Mouse (Mus musculus): ENCODE data around the gene Elmo3.

Gene Elmo3

GRCm38 (mm10) chr8:105354549-105354948 is 49.1 kb downstream of the Elmo3 start:
- no peak for DNase-seq (ENCODE audit: low spot score in 2 of 2)

GRCm38 (mm10) chr8:105355179-105356024 is 50.0 kb downstream of the Elmo3 start:
- no peak for DNase-seq (ENCODE audit: low spot score in 2 of 2)

DNA sequence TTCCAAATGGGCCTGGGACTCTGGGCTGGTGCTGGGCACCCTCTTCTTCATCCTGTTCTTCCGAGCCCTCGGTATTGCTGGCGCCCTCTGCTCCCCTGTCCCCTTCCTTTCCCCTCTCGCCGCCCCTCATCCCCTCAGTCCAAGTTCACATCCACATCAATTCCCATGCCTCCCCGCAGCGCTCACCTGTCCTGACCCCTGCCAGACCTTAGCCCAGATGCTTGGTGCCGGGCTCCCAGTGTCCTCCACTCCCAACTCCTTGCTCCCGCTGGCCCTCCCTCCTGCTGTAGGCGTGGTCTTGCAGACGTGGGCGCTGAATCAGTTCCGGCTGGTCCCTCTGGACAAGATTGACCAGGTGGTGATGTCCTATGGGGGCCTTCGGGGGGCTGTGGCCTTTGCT is 51.3 kb downstream of the Elmo3 start:
- DNase-seq (ENCODE audit: low spot score in 2 of 2) = no peak

DNA sequence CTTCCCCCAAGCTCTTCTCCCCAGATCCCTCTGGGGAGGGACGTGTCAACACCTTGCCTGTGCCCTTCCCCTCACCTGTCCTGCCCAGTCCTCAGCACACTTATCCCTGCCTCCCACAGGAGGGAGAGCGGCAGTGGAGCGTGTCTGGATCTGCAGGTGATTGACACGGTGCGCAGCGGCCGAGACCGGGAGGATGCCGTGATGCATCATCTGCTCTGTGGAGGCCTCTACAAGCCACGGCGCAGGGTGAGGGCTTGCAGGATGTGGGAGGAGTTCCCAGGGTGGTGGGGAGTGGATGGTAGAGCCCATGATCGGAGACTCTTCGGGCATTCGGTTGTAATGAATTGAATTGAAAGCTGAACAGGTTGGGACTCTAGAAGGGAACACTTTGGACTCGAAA is 53.8 kb downstream of the Elmo3 start:
- no peak for DNase-seq (ENCODE audit: low spot score in 2 of 2)

DNA sequence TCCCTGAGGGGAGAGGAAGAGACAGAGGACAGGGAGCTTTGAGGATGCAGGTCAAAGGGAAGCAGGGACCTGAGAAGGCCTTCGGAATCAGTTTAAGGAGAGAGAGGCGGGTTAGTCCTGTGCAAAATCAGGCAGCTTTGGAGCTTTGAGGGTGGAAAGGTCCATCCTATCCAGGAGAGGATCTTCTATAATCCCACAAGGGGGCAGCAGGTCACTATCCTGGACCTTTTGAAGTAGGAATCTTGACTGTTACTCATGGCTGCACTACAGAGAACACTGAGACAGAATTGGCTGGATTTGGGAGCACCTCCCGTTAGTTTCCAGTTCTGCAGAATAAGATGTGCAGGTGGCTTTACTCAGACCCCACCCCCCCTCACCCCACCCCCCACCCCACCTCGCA is 54.2 kb downstream of the Elmo3 start:
- no peak for DNase-seq (ENCODE audit: low spot score in 2 of 2)

Measured in cerebellum, postnatal 4 days (tissue).